Mouse (Mus musculus): ENCODE measurements around the gene Fmnl2.

- TF ChIP-seq CTCF (IDR thresholded peaks at IDR 0.05; ENCODE audit: low read depth, low read length), result no peak
- no peak for TF ChIP-seq POLR2A (IDR thresholded peaks at IDR 0.05; ENCODE audit: extremely low read depth, insufficient read depth, low read length)
Observed at GRCm38 (mm10) chr2:52952202-52952730, 94.6 kb downstream of the Fmnl2 start.

Measured in liver, adult 2 months (tissue).